Mouse (Mus musculus): ENCODE measurements at regions not wholly inside any gene's neighbourhood (a gene's known extent, or its start where the extent isn't known, plus 50 kb on each side); places are given as distances from the start of the nearest gene placed in this dataset.

DNA sequence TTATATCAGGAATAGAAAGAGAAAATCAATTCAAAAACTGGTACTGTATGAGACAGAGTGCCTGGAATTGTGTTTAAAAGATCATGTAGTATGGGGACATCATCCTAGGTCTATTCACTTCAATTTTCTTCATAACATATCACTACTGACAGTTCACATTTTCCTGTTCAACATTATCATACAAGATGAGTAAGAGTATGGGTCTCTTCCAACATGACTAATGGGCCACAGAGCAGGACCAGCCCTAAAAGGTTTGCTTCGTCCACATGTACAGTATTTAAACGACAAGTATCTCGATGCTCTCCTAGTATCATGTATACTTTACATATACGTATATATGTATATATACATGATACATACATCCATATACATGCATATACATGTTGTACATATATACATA, 164.8 kb upstream of the Atp1b1 start:
- no peak for DNase-seq

DNA sequence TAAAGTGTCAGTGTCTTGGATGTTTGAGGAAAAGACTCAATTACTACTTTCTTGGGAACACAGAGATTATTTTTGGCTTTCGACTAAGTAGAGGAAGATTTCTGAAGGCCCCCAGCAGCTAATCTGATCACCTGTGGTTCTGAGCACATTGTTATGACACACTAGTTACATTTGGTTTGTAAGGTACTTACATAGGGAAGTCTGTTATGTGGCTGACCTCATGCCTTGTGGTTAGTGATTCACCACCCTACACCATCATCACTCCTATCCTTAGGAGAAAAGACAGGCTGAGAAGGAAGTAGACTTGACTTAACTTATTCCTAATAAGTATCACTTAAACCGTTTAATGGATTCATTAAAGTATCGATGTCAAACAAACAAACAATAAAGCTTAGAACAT, 164.3 kb upstream of the Atp1b1 start:
- DNase-seq = no peak

GRCm38 (mm10) chr1:164620129-164620528, 162.0 kb upstream of the Atp1b1 start:
- no peak for DNase-seq

DNA sequence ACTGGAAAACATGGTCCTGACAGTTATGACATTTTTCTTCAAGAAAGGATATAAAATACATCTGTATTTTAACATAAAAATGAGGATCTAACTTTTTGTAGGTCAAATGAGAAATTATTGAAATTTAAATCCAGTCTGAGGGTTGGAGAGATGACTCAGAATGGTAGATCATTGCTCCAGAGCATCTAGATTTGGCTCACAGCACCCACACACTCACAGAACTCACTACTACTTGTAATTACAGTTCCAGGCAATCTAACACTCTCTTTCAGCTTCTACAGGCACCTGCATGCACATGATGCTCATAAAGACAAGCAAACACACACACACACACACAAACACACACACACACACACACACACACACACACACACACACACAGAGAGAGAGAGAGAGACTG, 159.7 kb upstream of the Atp1b1 start:
- DNase-seq = no peak

DNA sequence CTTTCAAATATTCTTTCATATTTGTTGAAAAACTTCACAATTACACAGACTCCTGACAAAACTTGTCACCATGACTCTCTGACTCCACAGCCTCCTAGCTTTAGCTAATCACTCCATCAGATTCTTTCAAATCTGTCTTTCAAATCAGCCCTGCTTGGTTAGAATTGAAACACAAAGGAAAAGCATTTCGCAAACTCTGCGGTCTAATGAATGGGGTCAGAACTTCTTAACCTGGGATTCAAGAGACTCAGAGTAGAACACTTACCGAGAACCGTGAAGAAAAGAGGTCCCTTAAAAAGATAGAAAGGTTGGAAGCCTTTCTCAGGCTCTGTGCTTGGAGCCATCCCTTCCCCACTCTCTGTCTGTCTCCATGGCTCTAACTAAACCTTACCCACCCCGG, 148.9 kb upstream of the Atp1b1 start:
- DNase-seq = no peak

GRCm38 (mm10) chr1:164606141-164606754, 148.1 kb upstream of the Atp1b1 start:
- DNase-seq = no peak

- DNase-seq = no peak
Observed at GRCm38 (mm10) chr1:164603433-164603832, 145.3 kb upstream of the Atp1b1 start.

- DNase-seq = no peak
Observed at GRCm38 (mm10) chr1:164602568-164602967, 144.4 kb upstream of the Atp1b1 start.

DNA sequence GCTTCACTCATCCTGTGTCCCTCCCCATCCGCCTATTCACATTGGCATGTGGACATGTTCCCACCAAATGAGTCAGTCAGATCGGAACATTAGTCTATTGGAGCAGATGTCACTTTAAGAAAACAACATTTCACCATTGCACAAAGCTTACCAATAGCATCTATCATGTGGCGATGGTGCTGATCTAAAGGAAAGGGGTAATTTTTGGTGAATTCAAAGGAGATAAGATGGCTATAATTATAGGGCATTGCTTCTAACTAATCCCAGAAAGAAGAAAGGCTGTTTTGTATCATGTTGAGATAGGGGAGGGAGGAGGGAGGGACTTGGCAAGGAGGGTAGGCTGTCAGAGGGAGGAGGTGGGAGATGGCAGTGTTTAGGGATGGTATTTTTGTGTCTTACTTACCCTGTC, 132.1 kb upstream of the Atp1b1 start:
- DNase-seq = no peak

DNA sequence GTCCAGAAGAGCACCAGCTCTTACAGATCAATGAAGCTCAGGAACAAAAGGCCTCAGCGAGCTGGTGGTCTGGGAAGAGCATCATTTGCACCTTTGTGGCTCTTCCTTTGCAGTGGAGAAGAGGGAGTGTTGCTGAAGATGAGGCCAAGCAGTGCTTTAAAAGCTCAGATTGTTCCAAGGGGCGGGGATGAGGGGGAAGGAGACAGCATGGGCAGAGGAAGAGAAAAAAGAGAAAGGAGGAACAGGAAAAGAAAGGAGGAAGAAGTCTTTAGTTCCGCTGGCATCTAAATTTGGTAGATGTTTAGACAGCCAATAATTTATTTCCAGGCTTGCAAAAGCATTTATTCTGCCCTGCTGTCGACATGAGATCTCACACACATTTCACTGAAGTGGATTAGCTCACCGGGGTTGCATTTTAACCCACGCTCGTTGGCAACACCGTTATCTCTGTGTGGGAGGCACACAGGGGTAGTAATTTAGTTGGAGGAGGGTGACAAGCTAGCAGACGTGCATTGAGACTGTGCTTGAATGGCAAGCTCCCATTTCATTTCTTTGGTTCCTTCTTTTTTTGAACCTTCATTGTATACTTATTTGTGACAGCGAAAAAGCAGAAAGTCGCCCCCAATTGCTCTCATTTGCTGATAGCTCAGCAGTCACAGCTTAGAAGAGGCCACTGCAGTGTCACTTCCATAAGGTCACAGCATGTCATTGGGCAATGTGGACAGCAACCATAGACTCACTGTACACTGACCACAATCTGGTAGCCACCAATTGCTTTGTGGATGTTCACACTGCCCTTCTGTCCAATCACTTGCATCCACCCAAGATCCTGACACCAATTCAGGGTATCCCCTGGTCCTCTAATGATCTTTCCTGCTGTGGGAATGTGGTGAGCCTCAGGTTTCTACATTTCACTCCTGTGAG, 128.2 kb upstream of the Atp1b1 start:
- no peak for DNase-seq

GRCm38 (mm10) chr1:164576856-164577489, 118.8 kb upstream of the Atp1b1 start:
- no peak for DNase-seq

GRCm38 (mm10) chr1:164573639-164574038, 115.5 kb upstream of the Atp1b1 start:
- DNase-seq = no peak

GRCm38 (mm10) chr1:164572183-164572582, 114.0 kb upstream of the Atp1b1 start:
- no peak for DNase-seq

DNA sequence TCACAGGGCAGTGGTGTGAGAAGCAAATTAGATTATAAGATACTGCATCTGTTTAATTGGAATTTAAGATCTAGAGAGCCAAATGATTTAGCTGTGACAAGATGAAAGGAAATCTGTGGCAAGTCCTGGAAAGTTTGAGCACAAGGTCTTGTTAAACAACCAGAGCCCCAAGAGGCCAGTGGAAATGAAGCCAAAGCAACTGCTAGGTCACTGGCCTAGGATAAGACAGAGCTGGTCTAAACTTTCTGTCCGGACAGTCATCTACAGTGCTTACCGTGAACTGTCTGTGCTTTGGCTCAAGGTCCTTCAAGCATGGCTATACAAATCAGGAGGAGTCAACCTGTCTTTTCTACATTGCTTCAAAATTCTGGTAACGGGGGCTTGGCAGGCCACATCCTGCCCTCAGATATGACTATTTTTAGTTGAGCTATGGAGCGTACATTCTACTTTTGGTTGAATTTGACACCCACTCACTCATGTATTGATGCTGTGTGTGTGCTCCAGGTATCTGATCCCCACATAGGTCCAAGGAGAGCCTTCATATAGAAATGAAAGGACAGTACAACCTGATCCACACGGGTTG, 113.4 kb upstream of the Atp1b1 start:
- no peak for DNase-seq

GRCm38 (mm10) chr1:164564847-164565246, 106.7 kb upstream of the Atp1b1 start:
- no peak for DNase-seq

- no peak for DNase-seq
Observed at GRCm38 (mm10) chr1:164559546-164560228, 101.5 kb upstream of the Atp1b1 start.

DNA sequence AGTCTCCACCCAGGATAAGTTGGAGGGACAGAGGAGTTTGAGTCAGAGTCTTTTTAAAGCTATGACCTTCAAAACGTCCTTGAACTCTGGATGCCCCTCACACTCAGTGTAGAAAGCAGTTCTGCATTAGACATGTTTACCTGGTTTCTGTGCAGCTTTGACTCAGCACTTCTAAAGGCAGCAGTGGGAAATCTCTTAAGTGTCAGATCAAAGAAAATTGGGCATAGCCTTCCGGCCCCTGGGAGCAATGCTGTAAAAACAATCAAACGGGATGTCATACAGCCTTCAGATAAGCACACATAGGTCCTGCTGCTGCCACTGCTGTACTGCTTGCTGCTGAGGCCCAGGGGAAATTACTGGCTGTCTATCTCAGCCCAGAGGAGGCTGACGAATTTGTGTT, 94.5 kb upstream of the Atp1b1 start:
- DNase-seq = no peak

DNA sequence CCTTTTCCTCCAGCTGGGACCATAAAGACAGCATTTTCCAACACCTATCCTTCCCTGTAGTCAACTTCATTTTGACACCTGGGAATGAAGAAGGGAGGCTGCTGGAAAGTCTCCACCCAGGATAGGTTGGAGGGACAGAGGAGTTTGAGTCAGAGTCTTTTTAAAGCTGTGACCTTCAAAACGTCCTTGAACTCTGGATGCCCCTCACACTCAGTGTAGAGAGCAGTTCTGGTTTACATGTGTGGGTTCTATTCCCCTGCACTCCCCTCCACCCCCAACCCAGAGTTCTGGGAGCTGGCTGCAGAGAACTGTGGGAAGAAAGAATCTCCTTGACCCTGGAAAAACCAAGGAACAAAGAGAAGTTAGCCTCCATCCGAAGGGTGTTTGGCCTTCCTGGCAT, 92.9 kb upstream of the Atp1b1 start:
- DNase-seq = no peak

- no peak for DNase-seq
Observed at GRCm38 (mm10) chr1:164550596-164550995, 92.4 kb upstream of the Atp1b1 start.

- no peak for DNase-seq
Observed at GRCm38 (mm10) chr1:164548071-164548470, 89.9 kb upstream of the Atp1b1 start.

DNA sequence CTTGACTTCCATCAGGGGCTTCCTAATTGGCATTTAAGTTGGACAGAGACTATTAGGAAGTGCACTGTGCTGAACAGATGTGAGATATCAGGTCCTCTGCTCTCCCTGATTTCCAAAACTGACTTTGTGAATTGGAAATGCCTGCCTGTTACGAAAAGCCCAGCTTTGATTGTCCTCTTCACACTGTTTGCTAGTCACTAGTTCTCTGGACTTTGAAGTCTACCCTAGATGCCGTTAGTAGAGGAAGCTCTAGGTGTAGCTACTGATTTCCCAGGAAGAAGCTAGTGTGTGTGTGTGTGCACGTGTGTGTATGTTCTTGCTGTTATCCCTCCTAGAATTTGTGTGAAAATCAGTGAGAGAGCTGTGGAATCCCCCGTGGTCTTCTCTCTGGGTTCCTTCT, 87.7 kb upstream of the Atp1b1 start:
- no peak for DNase-seq

GRCm38 (mm10) chr1:164543045-164543803, 85.1 kb upstream of the Atp1b1 start:
- no peak for DNase-seq

Data from cerebellum, adult 9-11 months (tissue).